Mouse (Mus musculus): ENCODE data around the gene Gm10134. TPM values are rescaled to one million over a fixed set of nuclear protein-coding genes. Genes with fewer than 3 reads are reported as not detected.

Gm10134 gene
- total RNA-seq, 2 experiments from 2014 or later, result 1.1 TPM; not detected in 1

Other genes starting within 250 kb of the Gm10134 start
- 10 to 100 TPM; 27.1 to 27.2 TPM for gene Ppp1r26, start 59.3 kb upstream of the Gm10134 start, total RNA-seq (2021)
- gene 1700007K13Rik, start 39.8 kb upstream of the Gm10134 start, total RNA-seq (2021), result 1 to 10 TPM; 4.4 to 5.2 TPM
- gene Mrps2, start 38.0 kb upstream of the Gm10134 start, total RNA-seq (2021), result 10 to 100 TPM; 37.3 to 40.1 TPM
- gene Gbgt1, start 9.2 kb upstream of the Gm10134 start, total RNA-seq (2021), result 1 to 10 TPM; 2.4 to 2.6 TPM
- gene Ralgds, start 7.0 kb downstream of the Gm10134 start, total RNA-seq (2021), result 10 to 100 TPM; 78.2 to 87.4 TPM
- gene Cel, start 57.3 kb downstream of the Gm10134 start, total RNA-seq (2021), result not detected
- 10 to 100 TPM; 19.1 to 19.4 TPM for gene Gtf3c5, start 77.7 kb downstream of the Gm10134 start, total RNA-seq (2021)
- gene Gfi1b, start 115.9 kb downstream of the Gm10134 start, total RNA-seq (2021), result not detected
- gene Tsc1, start 135.1 kb downstream of the Gm10134 start, total RNA-seq (2021), result 10 to 100 TPM; 54.4 to 58.4 TPM
- under 1 TPM in 1 of 2 experiments, not detected in 1; 0.61 TPM for gene Spaca9, start 193.6 kb downstream of the Gm10134 start, total RNA-seq (2021)
- 1 to 10 TPM; 1.1 to 1.5 TPM for gene Ak8, start 194.1 kb downstream of the Gm10134 start, total RNA-seq (2021)